Mouse (Mus musculus) midbrain, embryonic 16.5 days (tissue): ENCODE measurements around the gene Spdl1. TPM values are rescaled to one million over a fixed set of nuclear protein-coding genes. Genes with fewer than 3 reads are reported as not detected.

ENCODE experiments used
- polyA plus RNA-seq: library from polyadenylated mRNA; unstranded; fragments of >200 nt; fragmentation: Nextera tagmentation; extraction: Ambion mirVana; gene quantifications from 2 replicates; pipeline ENCODE4 v1.2.1, GENCODE M21; 2015

Spdl1 gene
- polyA plus RNA-seq, 1 experiment from 2014 or later = 2.0 TPM

Other genes starting within 250 kb of the Spdl1 start
- gene Dock2, start 49.7 kb downstream of the Spdl1 start, polyA plus RNA-seq = 0.55 and 0.72 TPM in 2 replicates